Mouse (Mus musculus): ENCODE measurements at regions not wholly inside any gene's neighbourhood (a gene's known extent, or its start where the extent isn't known, plus 50 kb on each side); places are given as distances from the start of the nearest gene placed in this dataset.

DNA sequence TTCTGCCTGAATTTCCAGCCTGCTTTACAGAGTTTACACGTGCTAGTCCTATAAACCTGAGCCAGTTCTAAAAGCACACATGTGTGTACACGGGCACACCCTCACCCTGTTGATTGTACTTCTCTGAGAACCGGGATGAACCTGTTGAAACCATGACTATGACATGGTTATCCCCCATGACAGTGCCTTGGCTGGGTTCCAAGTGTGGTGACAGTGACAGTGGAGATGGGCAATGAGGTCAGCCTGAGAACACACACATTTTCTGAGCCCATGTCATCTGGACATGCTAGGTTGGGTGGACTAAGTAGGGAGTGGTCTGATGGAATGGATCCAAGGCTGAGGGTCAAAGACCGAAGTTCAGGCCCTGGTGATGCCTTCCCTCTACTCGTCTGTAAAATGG is 103.5 kb upstream of the 1700012A03Rik start:
- no peak for TF ChIP-seq POLR2A (IDR thresholded peaks at IDR 0.05; ENCODE audit: borderline replicate concordance, control insufficient read depth, low read depth, low read length)
- TF ChIP-seq CTCF (IDR thresholded peaks at IDR 0.05; ENCODE audit: control insufficient read depth, insufficient read depth, low read length), result no peak

All from bone marrow, adult 2 months (tissue).